Mouse (Mus musculus) heart, embryonic 16.5 days (tissue): ENCODE data around the gene Rhoc. TPM values are rescaled to one million over a fixed set of nuclear protein-coding genes. Genes with fewer than 3 reads are reported as not detected.

Experiments
- polyA plus RNA-seq: library from polyadenylated mRNA; unstranded; fragments of >200 nt; fragmentation: Nextera tagmentation; extraction: Ambion mirVana; gene quantifications from 2 replicates; pipeline ENCODE4 v1.2.1, GENCODE M21; 2015

Gene Rhoc
- polyA plus RNA-seq, 1 experiment from 2014 or later: 165 TPM

Other genes with a start within 250 kb of the Rhoc start
- 79.9 and 84.1 TPM in 2 replicates for gene Slc16a1, start 149.7 kb upstream of the Rhoc start, polyA plus RNA-seq
- 36.9 and 38.9 TPM in 2 replicates for gene Ppm1j, start 7.3 kb upstream of the Rhoc start, polyA plus RNA-seq
- gene Fam19a3, start 6.5 kb upstream of the Rhoc start, polyA plus RNA-seq: 0.99 and 1.8 TPM in 2 replicates
- 25.4 and 29.7 TPM in 2 replicates for gene Mov10, start 30.2 kb downstream of the Rhoc start, polyA plus RNA-seq
- gene St7l, start 75.6 kb downstream of the Rhoc start, polyA plus RNA-seq: 24.8 and 29.1 TPM in 2 replicates
- 170 and 187 TPM in 2 replicates for gene Capza1, start 76.1 kb downstream of the Rhoc start, polyA plus RNA-seq
- gene Wnt2b, start 173.5 kb downstream of the Rhoc start, polyA plus RNA-seq: 1.0 and 1.1 TPM in 2 replicates